Mouse (Mus musculus) frontal cortex, adult 2 months (tissue): ENCODE measurements around the gene Cldn7. TPM values are rescaled to one million over a fixed set of nuclear protein-coding genes. Genes with fewer than 3 reads are reported as not detected.
A peak's percentile ranks its signal among the peaks of the same experiment; 100 is the strongest.
"Not testable (repeated sequence)": the region's sequence is repeated elsewhere in the genome, so short reads cannot be mapped to it uniquely, and the experiment has no call there.

Source experiments
- DNase-seq, 2 experiments: peaks; one replicate each; pipeline ENCODE4 v3.0.0; 2022; ENCODE audit warnings: low spot score in 1 of 2; ENCODE audit errors: extremely low spot score in 1 of 2
- polyA plus RNA-seq: library from polyadenylated mRNA; depleted of rRNA; stranded (reverse); fragments of >200 nt; gene quantifications from 2 replicates; pipeline ENCODE4 v1.2.3, GENCODE M21; 2012

Gene Cldn7
- polyA plus RNA-seq, 1 experiment: 0.10 TPM

DNA sequence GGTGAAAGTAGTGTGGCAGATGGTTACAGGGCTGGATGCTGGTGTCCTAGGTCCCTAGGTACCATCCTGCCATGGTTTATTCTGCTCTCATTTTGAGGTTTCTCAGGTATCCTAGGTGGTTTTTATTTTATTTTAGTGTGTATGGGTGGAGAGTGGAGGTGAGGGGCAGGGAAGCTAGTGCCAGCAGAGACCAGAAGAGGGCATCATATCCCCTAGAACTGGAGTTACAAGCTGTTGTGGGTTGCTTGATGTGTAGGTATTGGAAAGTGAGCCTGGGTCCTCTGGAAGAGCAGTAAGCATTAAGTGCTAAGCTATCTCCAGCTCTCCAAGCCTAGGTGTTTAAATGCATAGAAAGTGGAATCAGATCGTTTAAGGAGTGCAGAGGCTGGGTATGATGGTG is 12.3 kb upstream of the Cldn7 start:
- DNase-seq: no peak

DNA sequence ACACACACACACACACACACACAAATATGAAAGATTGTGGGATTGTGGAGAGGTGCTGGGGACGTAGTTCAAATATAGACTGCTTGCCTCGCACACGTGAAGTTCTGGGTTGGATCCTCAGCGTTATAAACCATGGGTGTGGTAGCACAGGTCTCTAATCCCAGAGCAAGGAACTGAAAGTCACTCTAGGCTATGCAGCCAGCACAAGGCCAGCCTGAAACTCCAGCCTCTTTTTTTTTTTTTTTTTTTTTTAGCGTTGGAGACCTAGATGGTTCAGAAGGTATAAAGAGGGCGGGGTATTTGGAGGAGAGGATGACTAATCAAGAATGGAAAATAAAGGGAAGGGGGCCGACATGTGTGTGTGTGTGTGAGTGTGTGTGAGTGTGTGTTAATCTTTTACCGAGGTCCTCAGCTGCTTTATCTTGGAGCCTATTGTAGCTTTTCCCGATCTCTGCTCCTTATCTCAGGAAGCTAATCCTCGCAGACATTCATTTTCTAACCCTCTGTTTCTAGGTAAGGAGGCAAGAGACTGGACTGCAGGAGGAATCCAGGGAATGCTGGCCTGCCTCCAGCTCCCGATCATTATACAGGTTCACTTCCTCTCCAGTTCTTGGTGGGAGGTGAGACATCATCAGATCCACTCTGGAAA is 11.2 kb upstream of the Cldn7 start:
- no peak for DNase-seq

DNA sequence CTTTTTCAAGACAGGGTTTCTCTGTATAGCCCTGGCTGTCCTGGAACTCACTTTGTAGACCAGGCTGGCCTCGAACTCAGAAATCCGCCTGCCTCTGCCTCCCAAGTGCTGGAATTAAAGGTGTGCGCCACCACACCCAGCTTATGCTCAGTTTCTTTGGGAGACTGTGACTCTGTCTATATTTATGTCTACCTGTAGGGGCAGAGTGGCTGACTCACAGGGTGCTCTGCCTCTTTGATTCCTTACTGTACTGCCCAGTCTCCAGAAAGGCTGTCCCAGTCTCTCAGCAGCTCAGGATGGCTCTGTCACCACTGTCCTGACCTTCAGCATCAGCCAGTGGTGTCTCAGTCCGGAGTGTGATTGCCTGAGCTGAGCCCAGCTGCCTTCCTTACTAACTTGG is 9.0 kb upstream of the Cldn7 start:
- not testable (repeated sequence) for DNase-seq

DNA sequence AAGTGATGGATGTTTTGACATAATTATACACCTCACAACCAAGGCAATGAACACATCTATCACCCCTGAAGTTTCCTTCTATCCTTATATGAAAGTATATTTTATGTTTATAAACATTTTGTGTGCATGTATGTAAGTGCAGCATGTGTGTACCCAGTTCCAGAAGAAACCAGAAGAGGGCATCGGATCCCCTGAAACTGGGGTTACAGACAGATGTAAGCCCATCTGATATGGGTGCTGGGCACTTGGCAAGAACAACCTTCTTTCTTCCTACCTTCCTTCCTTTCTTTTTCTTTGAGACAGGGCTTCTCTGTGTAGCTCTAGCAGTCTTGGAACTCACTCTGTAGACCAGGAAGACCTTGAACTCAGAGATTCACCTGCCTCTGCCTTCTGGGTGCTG is 8.4 kb upstream of the Cldn7 start:
- DNase-seq: no peak

DNA sequence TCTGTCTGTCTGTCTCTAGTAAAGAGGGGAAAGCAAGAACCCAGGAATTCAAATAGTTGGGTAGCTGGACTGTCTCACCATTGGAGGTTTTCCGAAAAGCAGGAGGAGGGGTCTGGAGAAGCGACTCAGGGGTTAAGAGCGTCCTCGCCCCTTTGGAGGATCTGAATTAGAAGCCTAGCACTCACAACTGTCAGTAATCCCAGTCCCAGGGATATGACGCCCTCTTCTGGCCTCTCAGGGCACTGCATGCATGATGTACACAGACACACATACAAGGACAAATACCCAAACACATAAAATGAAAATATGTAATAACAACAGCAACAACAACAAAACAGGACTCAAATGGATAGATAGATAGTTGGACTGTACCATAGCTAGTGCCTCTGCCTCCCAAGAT is 4.0 kb upstream of the Cldn7 start:
- no peak for DNase-seq

DNA sequence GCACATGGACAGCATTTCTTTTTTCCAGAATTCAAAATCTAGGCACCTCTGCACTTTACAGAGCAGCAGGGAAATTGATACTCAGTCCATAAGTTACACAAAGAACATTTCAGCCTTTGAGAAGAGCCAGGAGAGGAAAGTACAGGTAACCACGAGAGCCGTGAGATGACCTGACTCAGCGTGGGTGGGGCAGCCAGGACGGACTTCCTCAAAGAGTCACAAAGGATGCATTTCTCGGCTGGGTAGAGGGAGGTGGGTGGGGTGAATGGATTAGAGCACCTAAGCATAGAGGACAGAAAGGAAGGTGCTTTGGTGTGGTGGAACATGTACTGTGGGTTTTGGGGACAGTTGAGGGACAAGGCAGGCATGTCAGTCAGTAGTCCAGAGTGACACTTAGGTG is 2.7 kb upstream of the Cldn7 start:
- no peak for DNase-seq

DNA sequence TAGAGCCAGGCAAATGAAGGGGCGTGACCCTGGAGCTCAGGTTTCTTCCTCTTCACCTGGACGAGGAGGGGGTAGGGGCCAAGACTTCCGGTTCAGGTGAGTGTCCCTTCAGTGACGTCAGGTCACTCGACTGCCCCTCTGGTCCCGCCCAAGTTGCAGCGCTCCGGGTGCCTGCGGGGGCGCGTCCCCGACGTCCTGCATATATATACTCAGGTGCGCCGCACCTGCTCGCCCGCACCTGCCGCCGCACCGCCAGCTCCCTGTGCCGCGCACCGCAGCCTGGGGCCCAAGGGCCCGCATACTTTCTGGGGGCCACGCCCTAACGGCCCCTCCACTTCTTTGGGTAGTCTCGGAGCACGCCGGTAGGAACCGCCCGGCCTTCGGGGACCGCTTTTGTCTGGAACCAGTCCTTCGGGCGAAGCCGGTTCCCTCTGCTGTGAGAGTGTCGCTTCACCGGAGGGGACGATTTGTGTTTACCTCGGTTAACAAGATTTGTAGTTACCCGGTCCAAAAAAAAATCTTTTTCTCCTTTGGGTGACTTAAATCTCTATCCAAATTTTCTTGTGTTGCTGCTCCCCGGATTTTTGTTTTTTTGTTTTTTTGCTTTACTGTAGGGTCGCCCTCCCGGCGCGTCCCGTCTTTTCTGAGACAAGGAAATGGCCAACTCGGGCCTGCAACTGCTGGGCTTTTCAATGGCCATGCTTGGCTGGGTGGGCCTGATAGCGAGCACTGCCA is 859 bp downstream of the Cldn7 start:
- DNase-seq: no peak

DNA sequence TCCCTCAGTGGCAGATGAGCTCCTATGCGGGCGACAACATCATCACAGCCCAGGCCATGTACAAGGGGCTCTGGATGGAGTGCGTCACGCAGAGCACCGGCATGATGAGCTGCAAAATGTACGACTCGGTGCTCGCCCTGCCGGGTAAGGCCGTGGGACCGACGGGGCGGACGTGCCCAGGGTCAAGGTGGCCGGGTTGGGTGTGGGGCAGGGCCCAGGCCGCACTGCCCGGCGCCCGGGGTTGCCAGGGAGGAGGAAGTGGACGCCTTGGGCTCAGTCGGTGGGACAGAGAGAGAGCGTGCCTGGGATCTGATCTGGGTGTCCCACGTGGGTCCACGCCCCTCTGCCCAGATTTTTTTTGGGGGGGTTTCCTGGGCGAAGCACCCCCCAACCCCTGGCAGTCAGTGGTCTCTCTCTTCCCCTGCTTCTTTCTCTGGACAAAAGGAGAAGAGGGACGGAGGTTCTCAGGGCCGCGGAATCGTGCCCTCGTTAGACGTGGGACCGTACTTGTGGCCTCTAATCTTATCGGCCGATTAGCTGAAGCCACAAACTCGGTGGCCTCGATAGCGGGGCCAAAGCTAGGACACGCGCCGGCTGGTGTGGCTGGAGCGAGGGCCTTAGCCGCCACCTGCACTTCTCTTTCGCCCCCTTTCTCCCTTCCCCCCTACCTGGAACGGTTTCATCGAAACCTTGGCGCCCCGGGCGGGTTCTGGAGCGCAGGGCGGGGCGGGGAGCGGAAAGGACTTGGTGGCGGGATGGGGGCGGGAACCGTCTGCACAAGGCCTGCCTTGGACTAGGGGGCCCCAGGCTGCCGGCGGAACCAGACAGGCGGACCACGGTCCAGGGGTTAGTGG is 1.7 kb downstream of the Cldn7 start:
- no peak for DNase-seq

DNA sequence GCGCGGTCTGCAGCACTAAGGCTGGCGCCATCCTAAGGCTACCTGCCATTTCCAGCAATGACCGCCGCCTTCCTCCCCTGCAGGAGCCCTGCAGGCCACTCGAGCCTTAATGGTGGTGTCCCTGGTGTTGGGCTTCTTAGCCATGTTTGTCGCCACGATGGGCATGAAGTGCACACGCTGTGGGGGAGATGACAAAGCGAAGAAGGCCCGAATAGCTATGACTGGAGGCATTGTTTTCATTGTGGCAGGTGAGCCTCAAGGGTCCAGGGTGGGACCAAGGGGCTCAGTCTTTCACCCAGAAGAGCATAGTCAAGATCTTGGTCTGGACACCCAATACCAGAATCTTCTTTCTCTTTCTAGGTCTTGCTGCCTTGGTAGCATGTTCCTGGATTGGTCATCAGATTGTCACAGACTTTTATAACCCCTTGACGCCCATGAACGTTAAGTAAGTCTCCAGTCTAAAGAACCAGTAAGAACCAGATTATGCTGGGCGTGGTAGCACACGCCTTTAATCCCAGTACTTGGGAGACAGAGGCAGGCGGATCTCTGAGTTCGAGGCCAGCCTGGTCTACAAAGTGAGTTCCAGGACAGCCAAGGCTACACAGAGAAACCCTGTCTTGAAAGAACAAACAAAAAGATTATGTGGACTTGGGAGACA is 2.4 kb downstream of the Cldn7 start:
- DNase-seq: no peak

DNA sequence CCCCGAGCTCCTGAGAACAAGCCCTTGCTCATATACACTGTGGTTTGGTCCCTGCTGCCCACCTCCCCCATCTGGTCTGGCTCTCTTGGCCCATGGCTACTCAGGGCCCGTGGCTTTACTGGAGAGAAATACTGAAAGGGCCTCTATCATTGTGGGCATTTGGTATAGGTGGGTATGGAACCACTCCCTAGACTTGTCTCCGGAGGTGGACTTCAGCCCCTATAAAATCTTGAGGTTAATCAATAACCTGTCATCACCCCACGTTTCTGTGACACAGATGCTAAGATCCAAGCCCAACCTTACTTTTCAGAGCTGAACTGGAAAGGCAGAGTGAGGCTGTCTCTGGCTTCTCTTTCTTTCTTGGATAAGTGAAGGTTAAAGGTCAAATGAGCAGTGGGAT is 4.2 kb downstream of the Cldn7 start:
- DNase-seq: no peak

DNA sequence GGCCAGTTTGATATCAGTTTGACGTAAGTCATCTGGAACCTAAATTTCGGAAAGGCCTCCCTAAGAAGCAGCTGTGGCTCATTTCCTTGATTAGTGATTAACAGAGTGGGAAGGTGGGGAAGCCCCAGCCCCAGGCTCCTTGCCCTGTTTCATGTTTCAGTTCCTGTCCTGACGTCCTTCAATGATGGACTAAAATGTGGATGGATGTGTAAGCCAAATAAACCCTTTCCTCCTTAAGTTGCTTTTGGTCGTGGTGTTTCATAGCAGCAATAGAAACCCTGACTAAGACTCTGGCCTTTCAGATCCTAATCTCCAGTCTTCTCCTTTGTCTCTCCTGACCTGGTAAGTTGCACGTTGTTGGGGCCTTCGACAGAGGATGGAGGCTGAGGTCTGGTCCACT is 5.6 kb downstream of the Cldn7 start:
- no peak for DNase-seq

DNA sequence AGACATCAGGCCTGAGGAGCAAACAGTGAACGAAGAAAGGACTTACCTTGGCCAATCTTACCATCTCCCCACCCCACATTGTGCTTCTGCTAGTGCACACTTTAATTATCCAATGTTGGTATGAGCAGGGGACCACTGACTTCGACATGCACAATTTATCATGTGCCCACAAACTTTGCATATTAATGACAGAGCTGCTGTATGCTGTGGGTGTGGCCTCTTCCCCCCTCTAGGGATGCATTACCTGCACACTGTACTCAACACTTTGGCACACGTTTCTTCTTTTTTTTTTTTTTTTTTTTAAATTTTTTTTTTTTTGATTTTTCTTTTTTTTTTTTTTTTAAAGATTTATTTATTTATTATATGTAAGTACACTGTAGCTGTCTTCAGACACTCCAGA is 6.2 kb downstream of the Cldn7 start:
- no peak for DNase-seq

DNA sequence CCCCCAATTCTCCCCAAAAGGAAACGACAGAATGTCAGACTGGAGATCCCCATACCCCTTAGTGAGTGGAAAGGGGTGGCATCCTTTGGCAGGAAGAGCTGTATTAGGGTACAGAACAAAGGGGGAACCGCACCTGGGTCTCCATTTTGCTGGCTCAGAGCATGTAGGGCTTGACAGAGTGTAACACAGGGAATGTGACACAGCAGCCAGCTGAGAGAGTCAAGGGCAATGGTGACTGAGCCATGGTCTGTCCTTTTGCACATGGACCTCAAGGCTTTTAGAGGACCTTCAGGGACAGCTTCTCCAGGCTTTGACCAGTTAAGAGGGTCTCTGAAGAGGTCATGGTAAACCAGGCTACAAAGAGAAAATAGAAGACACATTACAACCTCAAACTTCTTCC is 10.3 kb downstream of the Cldn7 start:
- DNase-seq: no peak

DNA sequence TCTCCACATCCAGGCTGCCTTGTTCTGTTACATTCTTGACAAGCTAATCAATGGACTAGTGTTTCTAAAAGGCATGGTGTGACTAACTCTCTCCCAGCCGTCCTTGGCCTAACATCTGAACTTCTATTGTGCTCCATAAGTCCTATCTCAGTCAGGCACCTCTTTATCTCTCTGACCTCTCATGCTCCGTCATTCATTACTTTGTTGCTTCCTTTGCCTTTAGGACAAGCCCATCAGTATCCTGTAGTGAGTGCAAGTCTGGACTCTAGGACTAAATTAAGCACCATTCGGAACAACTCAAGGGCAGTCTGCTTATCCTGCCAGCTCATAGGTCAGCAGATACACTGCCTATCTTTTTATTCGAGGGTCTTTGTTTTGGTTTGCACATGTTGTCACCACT is 11.7 kb downstream of the Cldn7 start:
- no peak for DNase-seq

DNA sequence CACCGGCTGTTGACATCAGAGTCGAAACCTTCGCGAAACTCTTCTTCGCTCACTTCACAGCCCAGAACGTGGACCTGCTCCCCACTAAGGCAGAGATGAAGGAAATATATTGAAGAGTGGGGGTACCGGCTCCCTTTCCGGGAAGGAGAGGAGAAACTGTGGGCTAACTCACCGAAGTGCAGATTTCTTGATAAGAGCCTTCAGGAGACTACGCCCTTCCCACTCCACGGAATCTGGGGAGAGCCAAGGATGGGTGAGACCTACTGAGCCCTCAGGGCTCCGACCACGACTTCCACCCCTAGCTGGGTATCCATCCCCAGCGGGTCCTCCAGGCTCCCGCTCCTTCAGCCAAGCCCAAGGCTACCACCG is 15.2 kb downstream of the Cldn7 start:
- no peak for DNase-seq

DNA sequence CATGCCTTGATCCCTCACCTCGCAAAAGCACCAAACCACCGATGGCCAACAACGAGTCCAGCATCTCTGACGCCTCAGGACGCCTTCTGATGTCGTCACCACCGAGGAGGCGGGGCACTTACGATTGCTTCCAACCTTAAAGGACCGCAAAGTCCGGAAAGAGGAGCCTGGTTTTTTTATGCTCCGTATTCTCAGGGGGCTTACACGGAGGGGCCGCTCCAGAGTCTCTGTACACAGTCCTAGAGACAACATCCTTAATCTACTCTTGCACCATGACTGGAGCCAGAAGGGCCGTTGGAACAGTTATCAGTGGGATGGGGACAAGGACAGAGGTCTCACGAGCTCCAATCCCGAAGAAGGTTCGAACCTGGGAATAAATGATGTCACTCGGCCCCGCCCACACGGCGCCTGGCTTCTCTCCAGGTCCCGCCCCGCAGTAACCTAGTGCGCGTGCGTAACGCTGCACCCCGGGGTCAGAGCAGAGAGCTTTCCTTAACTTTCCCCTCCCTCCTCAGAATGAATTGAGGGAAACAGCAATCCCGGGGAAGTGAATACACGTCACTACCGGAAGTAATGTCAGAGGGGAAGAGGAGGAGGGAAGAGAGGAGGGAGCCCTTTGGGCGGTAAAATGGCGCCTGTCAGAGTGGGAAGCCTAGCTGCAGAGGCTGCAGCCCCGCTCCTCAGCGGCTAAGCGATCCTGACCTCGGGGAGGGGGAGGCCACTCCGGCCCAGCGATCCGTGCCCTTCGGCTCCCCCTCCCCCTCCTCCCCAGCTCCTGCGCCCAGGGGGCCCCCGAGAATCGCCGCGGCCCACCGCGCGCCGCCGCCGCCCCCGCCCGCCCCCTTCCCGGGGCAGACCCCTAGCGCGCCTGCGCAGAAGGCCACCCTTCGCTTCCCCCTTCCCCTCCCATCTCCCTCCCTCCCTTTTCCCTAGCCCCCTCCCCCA is 15.9 kb downstream of the Cldn7 start:
- DNase-seq: peak; percentile 97 to 99

DNA sequence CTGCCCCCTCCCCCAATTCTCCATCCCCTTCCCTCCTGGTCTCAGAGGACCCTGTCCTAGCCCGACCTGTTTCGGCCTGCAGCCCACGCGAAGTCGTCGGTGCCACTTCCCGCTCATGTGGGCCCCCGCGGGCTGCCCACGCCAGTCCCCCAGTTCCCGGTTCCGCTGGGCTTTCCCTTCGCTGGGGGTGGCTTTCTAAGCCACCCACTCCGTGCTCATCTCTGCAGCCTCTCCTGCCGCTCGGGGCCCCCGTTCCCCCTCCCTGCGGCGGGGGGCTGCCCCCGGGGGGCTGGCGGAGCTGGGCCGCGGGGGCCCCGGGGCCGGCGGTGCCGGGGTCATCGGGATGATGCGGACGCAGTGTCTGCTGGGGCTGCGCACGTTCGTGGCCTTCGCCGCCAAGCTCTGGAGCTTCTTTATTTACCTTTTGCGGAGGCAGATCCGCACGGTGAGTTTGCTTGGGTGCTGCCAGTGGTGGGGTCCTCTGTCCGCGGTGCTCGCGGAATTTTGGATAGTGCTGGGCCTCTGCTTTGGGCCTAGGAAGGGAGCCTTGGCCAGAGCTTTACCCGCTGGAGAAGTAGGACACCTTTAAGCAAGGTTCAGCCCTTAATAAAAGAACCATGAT is 16.7 kb downstream of the Cldn7 start, which contains the start of gene Ctdnep1:
Gene Ctdnep1, plus strand, starts transcription at position 16 of the 622 bp plus-strand sequence.
- DNase-seq: no peak

DNA sequence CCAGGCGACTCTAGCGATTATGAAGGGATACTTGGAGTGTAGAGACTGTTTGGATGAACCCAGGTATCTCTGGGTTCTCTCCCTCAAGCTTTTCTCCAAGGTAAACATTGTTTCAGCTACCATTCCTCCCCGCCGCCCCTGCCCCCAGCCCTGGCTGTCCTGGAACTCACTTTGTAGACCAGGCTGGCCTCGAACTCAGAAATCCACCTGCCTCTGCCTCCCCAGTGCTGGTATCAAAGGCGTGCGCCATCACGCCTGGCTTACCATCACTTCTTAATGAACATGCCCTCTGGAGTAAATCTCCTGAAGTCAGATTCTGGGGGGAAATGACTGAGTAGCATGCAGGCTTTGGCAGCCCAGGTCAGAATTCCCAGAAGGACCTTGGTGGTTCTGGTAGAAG is 17.6 kb downstream of the Cldn7 start, which contains the start of gene Elp5:
Gene Elp5, minus strand, starts transcription at position 293 of the 400 bp plus-strand sequence.
- no peak for DNase-seq

DNA sequence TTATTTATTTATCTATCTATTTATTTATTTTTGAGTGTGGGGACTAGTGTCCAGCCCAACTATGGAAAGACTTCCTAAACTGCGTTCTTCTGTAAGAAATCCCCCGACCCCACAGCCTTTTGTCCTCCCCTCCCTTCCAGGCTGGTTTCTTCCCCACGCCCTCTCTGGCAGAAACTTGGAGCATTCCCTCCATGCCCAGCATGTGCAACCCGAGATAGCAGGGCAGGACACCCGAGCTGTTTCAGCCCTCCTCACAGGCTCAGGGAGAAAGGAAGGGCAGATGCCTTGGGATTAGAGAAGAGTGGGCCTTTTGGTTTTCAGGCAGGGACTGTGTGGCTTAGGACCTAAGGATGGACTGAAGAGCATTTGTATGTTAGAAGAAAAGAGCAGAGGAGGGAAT is 18.3 kb downstream of the Cldn7 start:
- no peak for DNase-seq
